Mouse (Mus musculus): ENCODE measurements around the gene Cyb5rl. TPM values are rescaled to one million over a fixed set of nuclear protein-coding genes. Genes with fewer than 3 reads are reported as not detected.

Gene Cyb5rl
- polyA plus RNA-seq, 1 experiment from 2014 or later = 7.3 TPM

DNA sequence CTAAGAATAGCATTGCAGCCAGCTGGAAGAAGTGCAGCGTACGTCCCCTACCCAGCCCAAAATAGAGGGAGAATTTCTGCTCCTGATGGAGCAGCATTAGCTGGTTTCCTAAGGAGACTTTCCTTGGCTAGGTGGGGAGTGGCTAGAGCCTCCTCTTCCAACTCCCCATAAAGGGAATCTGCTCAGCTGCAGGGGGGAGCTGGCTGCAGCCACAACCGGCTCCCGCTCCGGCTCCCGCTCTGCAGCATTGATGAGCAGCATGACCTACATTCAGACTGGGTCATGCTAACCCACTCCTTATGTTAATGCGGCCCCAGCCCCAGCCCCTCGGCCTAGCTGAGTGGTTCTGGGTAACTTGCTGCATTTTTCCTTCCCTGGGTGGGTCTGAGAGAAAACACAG is 27.5 kb upstream of the Cyb5rl start:
- WGBS = 89% methylated on average over 8 of the region's 8 CpGs
- no peak overlapping the region for H3K4me3 ChIP-seq
- ATAC-seq (ENCODE audit: low FRiP score, low read depth) = no peak

GRCm38 (mm10) chr4:107042304-107042703 is 24.5 kb upstream of the Cyb5rl start:
- ATAC-seq (ENCODE audit: low FRiP score, low read depth) = no peak
- H3K4me2 ChIP-seq (replicated peaks) = no peak overlapping the region
- no peaks in the 10 kb centered on the region for H3K27me3 ChIP-seq
- no peak overlapping the region for H3K9ac ChIP-seq
- H3K27ac ChIP-seq = no peak overlapping the region
- WGBS = 94% methylated on average over 6 of the region's 6 CpGs
- H3K4me3 ChIP-seq = no peak overlapping the region
- H3K4me1 ChIP-seq = no peaks in the 10 kb centered on the region
- no peaks in the 10 kb centered on the region for H3K9me3 ChIP-seq
- H3K36me3 ChIP-seq = peaks cover 94% of the 10 kb centered on the region

More for the DNA sequence above, 27.5 kb upstream of the Cyb5rl start:
- Histone ChIP-seq H3K27me3 (no peaks in the 10 kb centered on the region), H3K9me3 (no peaks in the 10 kb centered on the region), H3K27ac (0 out of 2 replicates have a peak overlapping the region, but pooled peaks have one; percentile 22), H3K4me1 (no peaks in the 10 kb centered on the region), H3K36me3 (peaks cover 93% of the 10 kb centered on the region), H3K4me2 (replicated peaks) (no peak overlapping the region), H3K9ac (no peak overlapping the region)

DNA sequence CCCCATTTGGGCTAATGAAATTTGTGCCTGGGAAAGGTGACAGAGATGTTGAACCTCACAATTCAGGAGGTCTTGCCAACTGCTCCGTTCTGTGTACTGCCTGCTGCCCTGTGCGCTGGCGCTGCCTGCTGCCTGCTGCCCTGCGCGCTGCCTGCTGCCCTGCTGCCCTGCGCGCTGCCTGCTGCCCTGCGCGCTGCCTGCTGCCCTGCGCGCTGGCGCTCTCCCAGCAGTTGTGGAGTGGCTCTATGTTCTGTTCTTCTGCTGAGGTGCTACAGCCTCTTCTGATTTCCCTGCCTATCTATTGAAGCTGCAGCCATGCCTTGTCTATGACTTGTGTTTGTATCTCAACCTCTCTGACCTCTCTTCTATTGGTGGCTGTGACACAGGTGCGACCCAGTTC is 21.6 kb upstream of the Cyb5rl start:
- Histone ChIP-seq H3K36me3 (peaks cover 90% of the 10 kb centered on the region), H3K9me3 (no peaks in the 10 kb centered on the region), H3K4me1 (no peaks in the 10 kb centered on the region), H3K4me2 (replicated peaks) (no peak overlapping the region), H3K27me3 (no peaks in the 10 kb centered on the region), H3K4me3 (no peak overlapping the region), H3K27ac (no peak overlapping the region), H3K9ac (no peak overlapping the region)
- WGBS = 96% methylated on average over 13 of the region's 13 CpGs
- ATAC-seq (ENCODE audit: low FRiP score, low read depth) = no peak

GRCm38 (mm10) chr4:107047806-107048205 is 19.0 kb upstream of the Cyb5rl start:
- Histone ChIP-seq H3K27me3 (no peaks in the 10 kb centered on the region), H3K4me2 (replicated peaks) (no peak overlapping the region), H3K9me3 (no peaks in the 10 kb centered on the region), H3K36me3 (peaks cover 66% of the 10 kb centered on the region), H3K9ac (no peak overlapping the region), H3K4me1 (no peaks in the 10 kb centered on the region), H3K4me3 (no peak overlapping the region), H3K27ac (no peak overlapping the region)
- 94% methylated on average over 5 of the region's 5 CpGs for WGBS
- no peak for ATAC-seq (ENCODE audit: low FRiP score, low read depth)

DNA sequence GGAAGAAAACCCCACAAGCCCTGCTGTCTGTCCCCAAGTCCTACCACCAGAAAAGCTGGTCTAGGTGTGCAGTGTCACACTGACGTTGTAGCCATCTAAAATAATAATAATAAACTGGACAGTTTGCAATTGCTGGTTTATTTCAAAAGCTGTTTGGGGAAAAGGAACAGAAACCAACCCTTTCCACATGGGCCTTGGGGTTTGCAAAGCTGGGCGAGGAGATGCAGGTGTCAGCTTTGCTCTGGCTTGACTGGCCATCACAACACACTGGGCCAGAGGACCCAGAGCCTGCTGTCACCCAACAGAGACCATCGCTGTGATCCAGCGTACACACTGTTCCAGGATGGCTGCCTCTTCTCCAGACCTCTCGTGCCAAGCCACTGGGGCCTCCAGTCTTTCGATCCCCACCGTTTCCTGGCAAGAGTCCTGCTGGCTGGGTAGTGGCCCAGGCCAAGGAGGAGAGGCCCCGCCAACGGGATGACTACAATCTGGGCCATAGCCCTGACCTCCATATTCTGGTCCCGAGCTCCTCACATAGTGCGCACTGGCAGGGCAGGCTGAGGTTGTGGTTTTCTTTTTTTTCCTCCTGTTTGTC is 18.1 kb upstream of the Cyb5rl start:
- Histone ChIP-seq H3K9me3 (no peaks in the 10 kb centered on the region), H3K36me3 (peaks cover 61% of the 10 kb centered on the region), H3K27ac (no peak overlapping the region), H3K27me3 (no peaks in the 10 kb centered on the region), H3K4me3 (no peak overlapping the region), H3K4me2 (replicated peaks) (no peak overlapping the region), H3K4me1 (no peaks in the 10 kb centered on the region), H3K9ac (no peak overlapping the region)
- WGBS = 88% methylated on average over 11 of the region's 11 CpGs
- ATAC-seq (ENCODE audit: low FRiP score, low read depth) = no peak

- Histone ChIP-seq H3K4me3 (no peak overlapping the region), H3K4me1 (no peaks in the 10 kb centered on the region), H3K27ac (no peak overlapping the region), H3K27me3 (no peaks in the 10 kb centered on the region), H3K9ac (no peak overlapping the region), H3K4me2 (replicated peaks) (no peak overlapping the region), H3K36me3 (peaks cover 47% of the 10 kb centered on the region), H3K9me3 (no peaks in the 10 kb centered on the region)
- ATAC-seq (ENCODE audit: low FRiP score, low read depth) = no peak
- WGBS = 48% methylated on average over 3 of the region's 4 CpGs
These were observed 14.9 kb upstream of the Cyb5rl start for GRCm38 (mm10) chr4:107051889-107052288.

- H3K27ac ChIP-seq = no peak overlapping the region; the same call in 1 of the 2 replicates
- no peak for ATAC-seq (ENCODE audit: low FRiP score, low read depth)
- peaks cover 47% of the 10 kb centered on the region for H3K36me3 ChIP-seq
- no peak overlapping the region for H3K9ac ChIP-seq
- H3K27me3 ChIP-seq = no peaks in the 10 kb centered on the region
- H3K4me1 ChIP-seq = no peaks in the 10 kb centered on the region
- no peaks in the 10 kb centered on the region for H3K9me3 ChIP-seq
- 55% methylated on average over 5 of the region's 5 CpGs for WGBS
- H3K4me2 ChIP-seq (replicated peaks) = no peak overlapping the region
- no peak overlapping the region for H3K4me3 ChIP-seq
These were observed 13.7 kb upstream of the Cyb5rl start for GRCm38 (mm10) chr4:107052962-107053553.

GRCm38 (mm10) chr4:107056088-107056487 is 10.7 kb upstream of the Cyb5rl start:
- no peak overlapping the region for H3K9ac ChIP-seq
- no peak overlapping the region for H3K4me3 ChIP-seq
- no peaks in the 10 kb centered on the region for H3K27me3 ChIP-seq
- H3K36me3 ChIP-seq = peaks cover 60% of the 10 kb centered on the region
- H3K4me2 ChIP-seq (replicated peaks) = no peak overlapping the region
- no peaks in the 10 kb centered on the region for H3K9me3 ChIP-seq
- WGBS = 83% methylated on average over 3 of the region's 3 CpGs
- no peak for ATAC-seq (ENCODE audit: low FRiP score, low read depth)
- no peaks in the 10 kb centered on the region for H3K4me1 ChIP-seq
- H3K27ac ChIP-seq = no peak overlapping the region

- no peak for ATAC-seq (ENCODE audit: low FRiP score, low read depth)
- no peaks in the 10 kb centered on the region for H3K9me3 ChIP-seq
- H3K27ac ChIP-seq = no peak overlapping the region
- 88% methylated on average over 5 of the region's 5 CpGs for WGBS
- no peak overlapping the region for H3K9ac ChIP-seq
- no peak overlapping the region for H3K4me3 ChIP-seq
- H3K4me2 ChIP-seq (replicated peaks) = no peak overlapping the region
- peaks cover 82% of the 10 kb centered on the region for H3K36me3 ChIP-seq
- H3K27me3 ChIP-seq = no peaks in the 10 kb centered on the region
- H3K4me1 ChIP-seq = no peaks in the 10 kb centered on the region
These were observed 8.4 kb upstream of the Cyb5rl start for GRCm38 (mm10) chr4:107058346-107058745.

DNA sequence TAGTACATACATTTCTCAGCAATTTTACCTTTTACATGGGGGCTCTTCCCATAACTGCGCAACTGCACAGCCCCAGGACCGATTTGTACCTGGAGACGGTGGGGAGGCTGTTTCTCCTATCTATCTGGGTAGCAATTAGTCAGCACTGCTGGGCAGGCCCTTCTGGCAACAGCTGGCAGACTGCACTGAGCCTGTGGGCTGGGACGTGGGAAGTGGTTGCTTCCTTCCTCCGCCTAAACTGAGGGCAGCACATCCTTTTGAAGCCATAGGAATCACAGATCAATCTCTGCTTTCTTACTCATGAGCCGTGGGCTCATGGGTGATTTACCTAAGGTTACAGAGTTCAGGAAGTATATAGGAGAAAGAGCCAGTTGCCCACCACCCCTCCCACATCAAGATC is 8.0 kb upstream of the Cyb5rl start:
- Histone ChIP-seq H3K27me3 (no peaks in the 10 kb centered on the region), H3K4me2 (replicated peaks) (no peak overlapping the region), H3K36me3 (peaks cover 87% of the 10 kb centered on the region), H3K27ac (no peak overlapping the region), H3K4me1 (no peaks in the 10 kb centered on the region), H3K9ac (no peak overlapping the region), H3K4me3 (no peak overlapping the region), H3K9me3 (no peaks in the 10 kb centered on the region)
- ATAC-seq (ENCODE audit: low FRiP score, low read depth) = no peak
- 84% methylated on average over 6 of the region's 6 CpGs for WGBS

- H3K4me2 ChIP-seq (replicated peaks) = no peak overlapping the region
- H3K27ac ChIP-seq = no peak overlapping the region
- H3K36me3 ChIP-seq = peaks cover 78% of the 10 kb centered on the region
- ATAC-seq (ENCODE audit: low FRiP score, low read depth) = no peak
- H3K27me3 ChIP-seq = no peaks in the 10 kb centered on the region
- WGBS = 90% methylated on average over 4 of the region's 4 CpGs
- H3K4me3 ChIP-seq = no peak overlapping the region
- no peaks in the 10 kb centered on the region for H3K9me3 ChIP-seq
- H3K4me1 ChIP-seq = peaks cover 8% of the 10 kb centered on the region
- no peak overlapping the region for H3K9ac ChIP-seq
These were observed 5.2 kb upstream of the Cyb5rl start for GRCm38 (mm10) chr4:107061560-107061959.

DNA sequence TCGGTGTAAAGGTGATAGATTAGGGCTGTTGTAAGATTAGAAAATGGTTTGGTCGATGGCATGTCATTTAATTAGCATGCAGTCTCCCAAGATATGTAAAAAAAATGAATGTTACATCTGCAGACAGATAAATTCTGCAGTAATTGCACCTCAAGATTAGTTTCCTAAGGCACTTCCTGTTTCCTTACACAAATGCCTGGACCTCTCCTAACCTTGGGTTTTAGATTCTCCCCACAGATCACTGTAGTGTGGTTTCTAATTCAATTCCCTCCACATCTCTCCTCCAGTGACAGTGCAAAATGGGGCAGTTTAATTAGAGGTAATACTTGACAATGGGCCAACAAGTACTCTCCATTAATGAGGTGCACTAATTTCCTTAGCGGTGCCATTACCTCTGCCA is 3.6 kb upstream of the Cyb5rl start:
- Histone ChIP-seq H3K9ac (no peak overlapping the region), H3K27me3 (no peaks in the 10 kb centered on the region), H3K4me3 (no peak overlapping the region), H3K27ac (no peak overlapping the region), H3K36me3 (peaks cover 62% of the 10 kb centered on the region), H3K4me1 (peaks cover 13% of the 10 kb centered on the region), H3K9me3 (no peaks in the 10 kb centered on the region), H3K4me2 (replicated peaks) (no peak overlapping the region)
- WGBS = 86% methylated on average over 3 of the region's 3 CpGs
- no peak for ATAC-seq (ENCODE audit: low FRiP score, low read depth)
